Mouse (Mus musculus) liver, embryonic 12.5 days (tissue): ENCODE measurements around the gene 1700030J22Rik. TPM values are rescaled to one million over a fixed set of nuclear protein-coding genes. Genes with fewer than 3 reads are reported as not detected.

Experiments
- ATAC-seq: fragments of 200-750 bp; cut with Nextera tagmentation; 2 replicates; pipeline ENCODE4 v1.8.0; 2017; ENCODE audit warnings: moderate number of reproducible peaks, mild to moderate bottlenecking, moderate library complexity
- H3K27ac ChIP-seq: fragments of 300-500 bp; sonication (generic); 2 replicates; pipeline ENCODE4 v1.5.1; 2016; ENCODE audit warnings: mild to moderate bottlenecking
- H3K27me3 ChIP-seq: fragments of 300-500 bp; sonication (generic); replicated peaks from 2 replicates; pipeline ENCODE4 v1.6.1; 2016; ENCODE audit warnings: mild to moderate bottlenecking, moderate library complexity
- H3K36me3 ChIP-seq: fragments of 300-500 bp; sonication (generic); 2 replicates; pipeline ENCODE4 v1.6.1; 2016; ENCODE audit warnings: mild to moderate bottlenecking, moderate library complexity
- H3K4me1 ChIP-seq: fragments of 300-500 bp; sonication (generic); 2 replicates; pipeline ENCODE4 v1.6.1; 2016
- H3K4me2 ChIP-seq: fragments of 300-500 bp; sonication (generic); 2 replicates; pipeline ENCODE4 v1.6.1; 2016; ENCODE audit warnings: mild to moderate bottlenecking, moderate library complexity
- H3K4me3 ChIP-seq: fragments of 300-500 bp; sonication (generic); 2 replicates; pipeline ENCODE4 v1.5.1; 2016; ENCODE audit warnings: mild to moderate bottlenecking, moderate library complexity
- H3K9ac ChIP-seq: fragments of 300-500 bp; sonication (generic); 2 replicates; pipeline ENCODE4 v1.6.1; 2016; ENCODE audit warnings: mild to moderate bottlenecking, moderate library complexity
- H3K9me3 ChIP-seq: fragments of 300-500 bp; sonication (generic); replicated peaks from 2 replicates; pipeline ENCODE4 v1.6.1; 2016; ENCODE audit warnings: mild to moderate bottlenecking, moderate library complexity
- WGBS: fragments of 180-500 bp; shearing (Covaris S2); methylation state at CpG from one replicate; pipeline ENCODE4 v1.1.7; 2016; ENCODE audit not compliant: insufficient replicate concordance; 5-methylcytosine and 5-hydroxymethylcytosine counted together
- polyA plus RNA-seq: library from polyadenylated mRNA; unstranded; fragments of >200 nt; fragmentation: Nextera tagmentation; extraction: Ambion mirVana; gene quantifications from 2 replicates; pipeline ENCODE4 v1.2.1, GENCODE M21; 2016

1700030J22Rik gene
- polyA plus RNA-seq, 1 experiment from 2014 or later, result 0.66 TPM

DNA sequence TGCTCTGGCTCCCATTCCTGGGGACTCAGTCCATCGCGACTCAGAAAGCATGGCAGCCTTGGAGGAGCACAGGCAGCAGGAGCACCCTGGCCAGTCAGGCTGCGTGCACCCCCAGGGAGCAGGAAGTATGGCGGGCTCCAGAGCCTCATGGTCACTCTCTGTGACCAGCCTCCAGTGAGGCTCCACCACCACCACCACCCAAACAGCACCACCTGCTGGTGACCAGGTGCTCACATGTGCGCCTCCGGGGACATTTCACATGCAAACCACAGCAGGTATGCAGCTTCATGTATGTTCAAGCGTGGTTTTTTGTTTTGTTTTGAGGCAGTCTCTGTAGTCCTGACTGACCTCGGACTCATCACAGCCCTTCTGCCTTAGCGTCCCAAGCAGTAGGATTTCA is 50.9 kb downstream of the 1700030J22Rik start:
- Histone ChIP-seq H3K27ac (no peak overlapping the region), H3K27me3 (no peaks in the 10 kb centered on the region), H3K36me3 (peaks cover 97% of the 10 kb centered on the region), H3K4me2 (no peak overlapping the region), H3K9ac (no peak overlapping the region), H3K4me1 (peaks cover 11% of the 10 kb centered on the region), H3K9me3 (no peaks in the 10 kb centered on the region), H3K4me3 (no peak overlapping the region)
- WGBS, result 83% methylated on average over 9 of the region's 9 CpGs
- ATAC-seq, result 0 out of 2 replicates have a peak, but pooled peaks have one; percentile 44

DNA sequence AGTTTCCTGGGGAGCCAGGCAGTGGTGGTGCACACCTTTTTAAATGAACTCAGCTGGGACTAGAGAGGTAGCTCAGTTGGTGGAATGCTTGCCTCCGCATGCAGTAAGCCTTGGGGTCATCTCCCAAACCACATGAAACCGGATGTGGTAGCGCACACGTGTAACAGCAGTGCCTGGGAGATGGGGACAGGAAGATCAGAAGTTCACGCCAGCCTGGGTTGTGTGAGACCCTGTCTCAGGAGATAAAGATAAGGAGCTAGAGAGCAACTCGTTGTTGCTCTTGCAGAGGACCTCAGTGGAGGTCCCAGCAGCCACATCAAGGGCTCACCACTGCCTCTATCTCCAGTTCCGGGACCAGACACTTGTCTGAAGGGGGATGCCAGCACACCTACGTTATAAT is 55.2 kb downstream of the 1700030J22Rik start:
- Histone ChIP-seq H3K9ac (0 out of 2 replicates have a peak overlapping the region, but pooled peaks have one; percentile 9), H3K4me2 (peak overlapping the region; percentile 21; the same call in 1 of the 2 replicates), H3K4me1 (peaks cover 34% of the 10 kb centered on the region), H3K27ac (no peak overlapping the region), H3K36me3 (peaks cover 61% of the 10 kb centered on the region), H3K4me3 (no peak overlapping the region), H3K27me3 (no peaks in the 10 kb centered on the region), H3K9me3 (no peaks in the 10 kb centered on the region)
- ATAC-seq, result no peak
- WGBS, result 34% methylated on average over 8 of the region's 8 CpGs

DNA sequence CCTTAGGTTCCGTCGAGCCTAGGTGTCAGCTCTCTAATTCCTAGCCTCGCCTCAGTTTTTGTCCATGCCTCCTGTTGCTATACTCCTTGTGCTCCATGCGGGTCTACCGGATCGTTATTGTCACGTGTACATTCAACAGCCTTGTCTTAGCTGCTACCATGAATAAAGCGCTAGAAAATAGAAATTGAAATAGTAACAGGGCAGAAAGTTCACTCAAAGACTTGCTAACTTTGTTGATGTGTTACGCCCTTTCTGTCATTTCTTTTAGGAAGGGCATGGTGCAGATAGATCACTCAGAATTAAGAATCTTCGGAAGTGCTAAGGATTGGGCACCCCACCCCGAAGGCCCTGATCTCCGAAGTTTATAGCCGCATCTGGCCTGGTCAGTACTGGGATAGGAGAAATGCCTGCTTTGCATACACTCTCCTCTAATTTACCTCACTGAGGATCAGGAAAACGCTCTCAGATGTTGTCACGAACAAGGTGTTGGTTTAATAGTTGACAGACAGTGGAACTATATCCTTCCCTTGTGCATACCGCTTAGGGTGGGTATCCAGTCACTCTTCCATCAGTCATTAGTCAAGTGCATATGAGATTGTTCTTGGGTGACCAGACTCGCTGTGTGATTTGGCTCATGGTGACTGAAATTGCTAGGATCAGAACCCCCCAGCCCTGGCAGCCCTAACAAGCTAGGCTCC is 56.5 kb downstream of the 1700030J22Rik start:
- H3K9ac ChIP-seq, result peak overlapping the region; percentile 85
- H3K9me3 ChIP-seq, result no peaks in the 10 kb centered on the region
- peak overlapping the region; percentile 85 for H3K4me2 ChIP-seq
- peaks cover 36% of the 10 kb centered on the region for H3K4me1 ChIP-seq
- H3K27me3 ChIP-seq, result no peaks in the 10 kb centered on the region
- WGBS, result 28% methylated on average over 17 of the region's 17 CpGs
- H3K36me3 ChIP-seq, result peaks cover 52% of the 10 kb centered on the region
- peak overlapping the region; percentile 90 for H3K27ac ChIP-seq
- H3K4me3 ChIP-seq, result peak overlapping the region; percentile 86
- no peak for ATAC-seq

DNA sequence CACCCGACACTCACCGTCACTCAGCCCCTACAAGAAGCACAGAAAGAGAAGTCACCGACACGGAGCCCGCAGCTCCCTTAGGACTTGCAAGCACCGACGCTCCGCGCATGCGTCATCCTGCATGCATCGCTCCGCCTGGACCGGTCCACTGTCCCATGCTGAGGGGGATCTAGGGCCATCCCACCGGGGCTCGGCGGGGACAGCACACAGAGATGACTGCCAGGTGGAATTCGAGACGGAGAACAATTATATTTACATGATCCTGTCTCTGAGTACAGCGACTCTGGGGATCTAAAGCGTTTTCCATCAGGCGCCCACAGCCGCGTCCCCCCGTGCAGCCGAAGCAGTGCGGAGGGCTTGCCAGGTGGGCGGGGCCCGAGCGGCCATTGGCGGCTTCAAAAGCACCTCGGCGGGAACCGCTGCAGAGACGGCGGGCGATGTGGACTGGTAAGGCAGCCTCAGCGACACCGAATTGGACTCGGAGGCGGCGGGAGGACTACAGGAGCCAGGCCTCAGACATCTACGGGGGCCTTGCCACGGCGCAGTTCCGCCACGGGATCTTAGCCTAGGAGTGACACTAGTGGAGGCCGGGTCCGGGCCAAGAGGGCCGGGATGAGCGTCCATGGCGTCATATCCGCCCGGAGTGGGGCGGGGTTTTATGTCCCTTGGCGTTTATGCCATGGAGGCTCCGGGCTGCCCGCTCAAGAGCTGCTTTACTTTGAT is 57.3 kb downstream of the 1700030J22Rik start, which contains the start of the genes Cmc2 and Cenpn:
Gene Cmc2, minus strand, starts transcription at position 119 of the 723 bp plus-strand sequence.
Gene Cenpn, plus strand, starts transcription at position 394 of the 723 bp plus-strand sequence.
- ATAC-seq, result peak; percentile 92
- WGBS, result under 1% methylated on average over 57 of the region's 57 CpGs
- H3K27me3 ChIP-seq, result no peaks in the 10 kb centered on the region

DNA sequence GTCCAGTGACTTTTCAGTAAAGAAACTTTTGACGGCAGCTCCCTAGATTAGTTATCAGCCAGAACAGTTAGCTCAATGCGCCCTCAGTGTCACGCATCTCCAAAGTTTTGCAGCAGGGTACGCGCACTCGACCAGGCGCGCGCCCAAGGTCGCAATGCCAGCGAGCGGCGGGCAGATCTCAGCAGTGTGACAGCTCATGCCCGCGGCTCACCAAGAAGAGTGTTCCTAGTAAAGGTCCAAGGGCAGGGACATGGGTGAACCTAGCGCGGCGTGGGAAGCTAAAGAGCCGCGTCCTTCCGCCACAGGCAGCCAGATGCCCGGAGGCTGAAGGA is 57.8 kb downstream of the 1700030J22Rik start:
- H3K4me2 ChIP-seq, result peak overlapping the region; percentile 85
- ATAC-seq, result peak; percentile 67
- peak overlapping the region; percentile 86 for H3K4me3 ChIP-seq
- H3K9ac ChIP-seq, result peak overlapping the region; percentile 85
- no peaks in the 10 kb centered on the region for H3K27me3 ChIP-seq
- H3K27ac ChIP-seq, result peak overlapping the region; percentile 90
- H3K36me3 ChIP-seq, result peaks cover 50% of the 10 kb centered on the region
- H3K4me1 ChIP-seq, result peaks cover 41% of the 10 kb centered on the region
- H3K9me3 ChIP-seq, result no peaks in the 10 kb centered on the region
- under 1% methylated on average over 22 of the region's 22 CpGs for WGBS

More for the DNA sequence above, 57.3 kb downstream of the 1700030J22Rik start, which contains the start of the genes Cmc2 and Cenpn:
- peak within 1 kb of the TSS; percentile 85 for H3K9ac ChIP-seq
- peak within 1 kb of the TSS; percentile 85 for H3K4me2 ChIP-seq
- peaks cover 50% of the 10 kb centered on the region for H3K36me3 ChIP-seq
- H3K4me3 ChIP-seq, result peak within 1 kb of the TSS; percentile 86
- H3K9me3 ChIP-seq, result no peaks in the 10 kb centered on the region
- peak within 1 kb of the TSS; percentile 90 for H3K27ac ChIP-seq
- peaks cover 41% of the 10 kb centered on the region for H3K4me1 ChIP-seq

Other genes with a start within 250 kb of the 1700030J22Rik start
- 3.6 and 4.1 TPM in 2 replicates for gene Cdyl2, start 246.0 kb downstream of the 1700030J22Rik start, polyA plus RNA-seq
- gene Cmc2, start 57.5 kb downstream of the 1700030J22Rik start, polyA plus RNA-seq, result 83.5 and 87.1 TPM in 2 replicates
- gene Cenpn, start 57.2 kb downstream of the 1700030J22Rik start, polyA plus RNA-seq, result 37.3 and 41.1 TPM in 2 replicates
- gene Atmin, start 35.6 kb downstream of the 1700030J22Rik start, polyA plus RNA-seq, result 7.6 and 8.2 TPM in 2 replicates
- 86.0 and 93.4 TPM in 2 replicates for gene Gcsh, start 14.6 kb upstream of the 1700030J22Rik start, polyA plus RNA-seq
- 0.01 and 0.02 TPM in 2 replicates for gene Pkd1l2, start 103.5 kb upstream of the 1700030J22Rik start, polyA plus RNA-seq
- 10.3 and 10.8 TPM in 2 replicates for gene Bco1, start 116.9 kb upstream of the 1700030J22Rik start, polyA plus RNA-seq
- gene Gan, start 179.2 kb upstream of the 1700030J22Rik start, polyA plus RNA-seq, result 1.9 and 2.1 TPM in 2 replicates